Mouse (Mus musculus) c-Kit-positive CD71-positive TER-119-negative erythroid progenitor cells, embryonic 14.5 days (primary cell): ENCODE data around the gene Slc36a1.

ENCODE experiments used
- DNase-seq: peaks from one replicate; pipeline ENCODE4 v3.0.0-alpha.2; 2013; ENCODE audit warnings: low read depth

The Slc36a1 gene

DNA sequence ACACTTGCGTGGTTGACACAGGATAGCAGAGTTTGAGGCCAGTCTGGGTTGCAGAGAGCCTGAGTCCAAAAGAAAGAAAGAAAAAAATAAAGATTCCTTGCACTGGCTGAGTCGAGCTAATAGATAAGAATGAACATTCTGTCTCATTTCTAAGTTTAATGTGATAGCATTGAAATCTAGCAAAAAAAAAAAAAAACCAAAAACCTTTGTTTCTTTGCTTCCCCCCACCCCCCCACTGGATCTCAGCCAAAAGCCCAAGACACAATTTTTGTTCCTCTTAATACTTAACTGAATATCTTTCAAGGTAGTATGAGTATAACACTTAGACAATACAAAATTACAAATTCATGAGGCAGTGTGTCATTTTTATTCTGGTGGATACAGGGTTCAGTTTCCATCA, 4.9 kb downstream of the Slc36a1 start:
- DNase-seq, result no peak

DNA sequence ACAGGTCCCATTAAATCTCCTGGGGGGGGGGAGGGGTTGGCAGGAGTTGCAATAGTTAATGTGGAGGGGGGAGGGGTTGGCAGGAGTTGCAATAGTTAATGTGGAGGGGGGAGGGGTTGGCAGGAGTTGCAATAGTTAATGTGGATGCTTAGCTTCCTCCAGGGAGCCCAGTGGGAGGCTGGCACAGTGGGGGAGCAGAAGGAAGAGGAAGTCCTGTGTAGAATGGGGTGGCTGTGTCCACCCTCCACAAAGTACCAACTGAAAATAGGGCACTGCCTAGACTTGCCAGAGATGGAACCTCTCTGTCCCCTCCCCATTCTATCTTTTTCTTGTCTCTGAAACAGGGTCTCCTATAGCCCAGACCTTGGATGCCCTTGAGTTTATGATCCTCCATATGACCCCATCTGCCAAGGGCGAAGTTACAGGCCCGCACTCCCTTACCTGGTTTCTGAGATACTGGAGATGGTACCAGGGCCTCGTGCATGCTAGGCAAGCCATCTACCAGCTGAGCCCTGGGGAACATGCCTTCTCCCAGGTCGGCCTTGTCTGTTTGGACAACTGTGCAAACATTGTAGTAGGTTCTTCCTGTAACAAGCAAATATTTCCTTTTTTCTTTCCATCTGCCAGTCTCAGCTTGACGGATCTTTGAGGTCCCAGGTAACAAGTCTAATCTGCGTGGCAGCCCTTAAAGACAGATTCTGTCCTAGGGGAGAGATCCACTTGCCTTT, 5.6 kb downstream of the Slc36a1 start:
- no peak for DNase-seq

DNA sequence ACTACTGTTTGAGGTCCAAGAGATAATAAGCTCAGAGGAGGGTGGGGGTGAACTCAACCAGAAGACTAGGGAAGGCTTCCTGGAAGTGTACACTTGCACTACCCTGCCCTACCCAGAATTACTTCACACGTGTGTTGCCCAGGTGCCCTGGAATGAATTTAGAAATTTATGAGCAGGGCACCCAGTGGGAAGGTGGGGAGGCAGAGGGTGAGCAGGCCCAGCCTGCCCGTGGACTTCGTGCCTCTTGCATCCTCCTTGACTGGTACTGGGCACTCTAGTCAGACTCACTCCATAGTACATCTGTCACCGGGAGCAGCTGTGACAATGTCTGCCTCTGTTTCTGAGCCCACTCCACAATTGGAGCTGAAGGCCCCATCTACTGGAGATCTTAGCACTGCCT, 9.4 kb downstream of the Slc36a1 start:
- DNase-seq, result peak; percentile 13

DNA sequence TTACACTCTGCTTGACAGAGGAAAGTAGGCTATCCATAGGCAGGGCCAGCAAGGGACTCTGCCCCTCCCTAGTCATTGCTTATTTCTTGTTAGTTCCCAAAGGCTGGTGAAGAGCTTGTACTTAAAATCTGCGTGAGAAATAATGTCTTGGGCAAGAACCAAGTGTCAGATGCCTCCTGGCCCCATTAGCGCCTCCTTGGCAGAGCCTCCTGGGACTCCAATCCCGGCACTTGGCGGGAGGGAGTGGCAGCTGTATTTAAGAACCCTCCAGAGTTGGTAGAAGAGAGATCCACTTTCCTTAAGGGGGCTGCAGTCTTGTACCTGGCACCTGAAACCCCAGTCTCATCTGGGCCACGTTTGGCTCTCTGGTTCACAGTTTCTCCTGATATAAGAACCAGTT, 10.0 kb downstream of the Slc36a1 start:
- DNase-seq, result no peak

DNA sequence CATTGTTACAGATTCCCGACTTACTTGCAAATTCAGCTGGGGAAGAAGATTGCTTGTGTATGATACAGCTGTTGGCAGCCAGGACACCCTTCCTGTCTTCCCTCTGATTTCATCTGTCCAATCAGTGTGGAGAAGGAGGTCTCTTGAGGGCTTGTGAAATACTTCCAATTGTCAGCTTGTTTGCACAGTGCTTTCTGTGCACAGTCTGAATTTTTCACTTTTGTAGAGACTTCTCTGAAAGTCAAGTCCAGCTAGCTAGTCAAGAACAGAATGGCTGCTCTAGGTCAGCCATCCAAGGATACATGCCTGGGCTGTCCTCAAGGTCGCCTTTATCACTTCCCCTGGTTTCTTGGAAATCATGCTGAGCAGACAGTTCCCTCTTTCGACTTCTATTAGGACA, 10.8 kb downstream of the Slc36a1 start:
- no peak for DNase-seq

DNA sequence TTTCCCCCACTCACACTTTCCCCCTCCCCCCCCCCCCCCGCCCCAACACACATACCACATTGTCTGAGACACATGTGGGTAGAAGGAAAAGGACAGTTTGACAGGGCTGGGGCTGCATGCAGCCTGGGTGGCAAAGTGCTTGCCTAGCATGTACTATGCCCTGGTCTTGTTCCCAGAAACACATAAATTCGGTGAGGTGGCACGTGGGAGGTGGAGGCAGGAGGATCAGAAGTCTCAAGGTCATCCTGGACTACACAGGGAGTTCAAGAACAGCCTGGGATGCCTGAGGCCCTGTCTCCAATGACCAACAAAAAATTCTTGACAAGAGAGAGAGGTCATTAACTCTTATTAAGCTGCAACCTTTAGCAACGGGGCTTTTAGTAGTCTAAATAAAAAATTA, 11.9 kb downstream of the Slc36a1 start:
- no peak for DNase-seq

DNA sequence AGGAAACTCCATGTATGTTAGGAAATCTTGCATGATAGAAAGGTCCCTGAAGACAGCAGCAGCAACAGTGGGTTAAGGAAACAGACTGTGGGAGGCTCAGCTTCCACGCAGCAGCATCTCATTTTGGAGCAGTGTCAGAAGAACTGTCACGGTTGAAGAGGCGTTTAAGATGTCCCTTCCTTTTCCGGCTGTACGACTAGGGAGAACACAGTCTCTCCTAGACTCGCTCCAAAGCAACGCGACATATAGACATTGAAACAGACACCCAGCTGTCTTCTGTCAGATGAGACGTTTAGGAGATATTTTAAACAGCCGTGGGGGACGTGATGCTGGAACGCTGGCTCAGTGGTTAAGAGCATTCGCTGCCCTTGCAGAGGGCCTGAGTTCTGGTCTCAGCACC, 12.7 kb downstream of the Slc36a1 start:
- DNase-seq, result no peak

DNA sequence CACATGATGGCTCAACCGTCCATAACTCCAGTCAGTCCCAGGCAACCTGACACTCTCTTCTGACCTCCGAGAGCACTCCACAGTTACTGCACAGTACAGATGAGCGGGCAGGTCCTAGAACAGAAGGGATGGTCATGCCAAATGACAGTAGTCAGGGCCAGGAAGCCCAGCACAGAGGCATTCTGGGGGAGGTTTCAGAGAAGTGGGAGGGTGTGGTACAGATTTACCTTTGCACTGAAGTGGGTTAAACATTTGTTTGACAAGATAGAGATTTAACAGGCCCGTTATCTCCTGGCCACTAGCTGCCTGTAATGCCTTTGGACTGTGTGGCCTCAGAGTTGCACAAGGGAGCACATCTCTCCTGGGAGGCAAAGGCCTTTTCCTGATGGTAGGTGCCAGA, 13.3 kb downstream of the Slc36a1 start:
- DNase-seq, result no peak

DNA sequence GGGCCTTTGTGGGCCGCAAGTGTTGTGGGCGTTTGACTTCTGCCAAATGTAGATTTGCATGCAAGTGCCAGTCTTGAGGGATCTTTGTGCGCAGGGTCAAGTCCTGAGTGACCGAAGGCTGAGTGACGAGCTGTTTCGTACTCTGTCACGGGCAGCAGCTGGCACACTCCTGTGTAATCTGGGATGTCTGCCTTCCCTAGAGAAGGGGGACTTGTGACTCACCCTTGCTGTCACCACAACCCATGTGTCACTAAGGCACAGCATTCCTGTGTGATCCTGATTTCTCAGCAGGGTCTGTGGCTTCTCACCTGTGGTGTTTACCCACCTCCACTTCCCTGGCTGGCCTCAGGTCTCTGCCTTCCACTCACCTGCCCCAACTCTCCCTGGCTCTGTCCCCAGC, 13.7 kb downstream of the Slc36a1 start:
- no peak for DNase-seq

DNA sequence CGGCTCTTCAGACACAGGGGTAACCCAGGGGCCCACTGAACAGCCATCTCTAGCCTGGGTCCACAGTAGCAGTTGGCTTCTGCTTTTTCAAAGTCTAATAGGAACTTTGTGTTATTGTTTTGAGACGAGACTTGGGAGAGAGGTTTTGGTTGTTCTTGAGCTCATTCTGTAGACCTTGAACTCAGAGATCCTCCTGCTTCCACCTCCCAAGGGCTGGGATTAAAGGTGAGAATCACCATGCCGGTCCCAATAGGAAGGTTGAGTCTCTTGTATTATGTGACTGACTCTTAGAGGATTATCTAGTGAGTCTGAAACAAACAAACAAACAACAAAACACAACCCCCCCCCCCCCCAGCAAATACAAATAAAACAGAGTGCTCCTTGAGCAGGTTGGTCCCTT, 14.3 kb downstream of the Slc36a1 start:
- DNase-seq, result no peak

DNA sequence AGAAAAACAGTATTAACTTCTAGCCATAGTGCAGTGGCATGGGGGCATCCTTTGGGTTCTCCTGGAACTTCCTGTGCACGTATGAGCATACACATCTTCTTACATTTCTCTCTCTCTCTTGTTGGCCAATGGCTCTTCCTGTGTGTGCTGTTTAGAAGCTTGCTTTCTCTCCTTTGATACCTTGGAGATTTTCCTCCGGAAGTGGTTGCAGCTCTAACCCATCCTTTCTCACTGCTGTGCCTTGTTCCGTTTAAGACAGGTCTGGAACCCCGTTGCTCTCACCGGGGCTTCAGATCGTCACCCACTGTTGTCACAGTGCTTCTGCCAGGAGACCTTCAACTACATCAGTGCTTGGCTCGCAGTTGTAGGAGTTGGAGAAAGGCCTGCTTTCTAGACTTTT, 17.2 kb downstream of the Slc36a1 start:
- DNase-seq, result no peak

DNA sequence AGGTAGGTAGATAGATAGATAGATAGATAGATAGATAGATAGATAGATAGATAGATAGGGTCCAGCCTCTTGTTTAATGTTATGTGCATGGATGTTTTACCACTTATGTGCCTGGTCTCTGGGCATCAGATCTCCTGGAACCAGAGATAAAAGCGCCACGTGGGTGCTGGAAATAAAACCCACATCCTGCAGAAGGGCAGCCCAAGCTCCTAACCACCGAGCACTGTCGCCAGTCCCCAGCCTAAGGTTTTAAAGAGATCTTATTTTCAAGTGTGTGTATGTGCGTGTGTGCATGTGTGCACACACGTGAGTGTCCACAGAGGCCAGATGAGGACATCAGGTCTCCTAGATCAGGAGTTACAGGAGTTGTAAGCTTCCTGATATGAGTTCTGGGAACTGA, 26.9 kb downstream of the Slc36a1 start:
- DNase-seq, result no peak

DNA sequence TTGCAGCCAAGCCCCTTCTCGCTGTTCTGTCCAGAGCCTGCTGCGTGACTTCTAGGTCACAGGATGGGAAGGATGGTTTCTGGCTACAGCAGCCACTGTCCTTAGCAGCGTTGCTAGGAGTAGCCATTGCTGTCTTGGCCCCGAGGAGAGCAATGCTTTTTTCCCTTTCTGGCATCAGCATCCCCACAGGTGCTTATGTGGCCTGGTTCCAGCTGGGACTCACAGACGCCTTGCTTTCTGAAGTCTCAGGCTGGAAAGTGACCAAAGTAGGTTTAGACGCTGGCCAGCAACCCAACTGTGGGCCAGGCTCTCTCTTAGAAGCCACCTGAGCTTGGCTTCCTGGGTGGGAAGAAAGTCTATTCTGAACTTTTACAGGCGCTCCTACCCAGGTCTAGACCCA, 30.1 kb downstream of the Slc36a1 start:
- DNase-seq, result no peak

DNA sequence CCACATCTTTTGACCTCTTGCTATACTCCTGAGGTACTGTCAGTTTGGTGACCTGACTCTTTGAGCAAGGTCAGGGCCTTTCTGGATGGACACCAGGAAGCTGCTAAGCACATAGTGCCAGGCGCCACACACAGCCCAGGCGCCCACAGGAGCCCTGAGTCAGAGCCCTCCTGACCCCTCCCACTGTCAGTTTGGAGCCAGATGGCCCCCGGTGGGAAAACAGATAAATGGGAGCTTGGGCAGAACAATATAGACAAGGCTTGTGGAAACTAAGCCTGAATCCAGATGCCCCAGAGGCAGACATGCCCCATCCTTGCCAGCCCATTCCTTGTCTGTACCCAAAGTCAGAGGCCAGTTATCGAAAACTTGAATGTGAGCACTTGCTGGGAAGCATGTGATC, 30.6 kb downstream of the Slc36a1 start:
- DNase-seq, result no peak

DNA sequence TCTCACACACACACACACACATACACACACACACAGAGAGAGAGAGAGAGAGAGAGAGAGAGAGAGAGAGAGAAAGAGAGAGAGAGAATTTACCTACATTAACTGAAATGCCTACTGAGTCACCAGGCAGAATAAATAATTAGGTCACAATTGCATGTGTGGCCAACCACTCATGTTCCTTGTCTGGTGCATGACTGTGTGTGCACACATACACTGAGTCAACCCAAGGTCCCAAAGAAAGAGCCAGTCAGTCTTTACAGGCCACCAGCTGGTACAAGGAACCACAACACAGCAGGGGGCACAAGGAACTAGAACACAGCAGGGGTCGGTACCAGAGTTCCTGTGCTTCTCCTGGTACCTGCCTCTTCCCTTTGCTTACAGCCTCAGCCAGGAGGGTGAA, 32.7 kb downstream of the Slc36a1 start:
- DNase-seq, result no peak

DNA sequence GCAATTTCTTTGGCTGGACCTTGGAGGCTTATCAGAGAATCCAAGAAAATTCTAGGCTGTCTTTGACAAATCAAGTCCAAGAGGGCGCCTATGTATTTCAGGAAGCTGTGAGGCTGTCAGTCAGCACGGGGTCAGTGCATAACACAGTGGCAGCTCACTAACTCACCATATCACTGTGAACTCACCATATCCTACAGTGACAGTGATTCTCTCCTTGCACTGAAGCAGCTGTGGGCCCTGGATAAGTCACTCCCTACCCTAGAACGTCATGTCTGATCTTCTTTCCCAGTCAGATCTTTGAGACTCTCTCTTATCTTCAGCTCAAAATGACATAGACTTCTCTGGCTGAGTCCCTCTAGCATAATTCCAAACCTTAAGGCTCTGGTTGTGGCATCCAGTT, 35.3 kb downstream of the Slc36a1 start:
- no peak for DNase-seq

DNA sequence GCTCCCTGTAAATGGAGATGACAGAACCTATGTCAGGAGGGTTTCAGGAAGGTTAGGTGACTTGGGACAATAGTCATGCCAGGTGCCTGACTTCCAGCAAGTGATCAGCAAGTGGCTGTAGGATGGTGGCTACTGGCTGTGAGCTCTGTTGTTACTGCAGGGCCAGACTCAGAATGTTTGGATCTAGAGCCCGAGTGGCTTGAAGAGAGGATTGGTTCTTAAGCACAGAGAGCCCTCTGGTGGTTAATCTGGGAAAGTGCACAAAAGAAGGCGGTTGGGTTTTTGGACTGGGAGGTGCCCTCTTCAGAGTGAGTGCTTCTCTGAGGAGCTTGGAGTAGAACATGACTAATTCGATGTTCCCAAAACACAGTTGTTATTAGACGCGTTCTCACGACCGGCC, 36.4 kb downstream of the Slc36a1 start:
- peak; percentile 51 for DNase-seq

DNA sequence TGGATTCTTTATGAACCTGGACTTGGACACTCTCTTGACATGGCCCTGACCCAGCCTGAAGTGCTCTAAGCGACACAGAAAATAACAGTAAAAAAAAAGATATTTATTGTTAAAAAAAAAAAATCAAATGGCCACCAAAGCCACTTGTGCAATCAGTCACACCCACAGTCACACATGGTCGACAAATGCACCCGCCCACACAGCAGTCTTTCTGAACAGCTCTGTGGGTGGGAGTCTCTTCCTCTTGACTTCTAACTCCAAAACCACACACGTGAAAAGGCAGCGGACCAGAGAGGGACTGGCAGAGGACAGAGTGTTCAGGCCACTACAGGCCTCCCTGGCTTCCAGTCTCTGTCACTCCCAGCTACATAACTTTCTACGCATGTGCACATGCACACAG, 46.4 kb downstream of the Slc36a1 start:
- no peak for DNase-seq

DNA sequence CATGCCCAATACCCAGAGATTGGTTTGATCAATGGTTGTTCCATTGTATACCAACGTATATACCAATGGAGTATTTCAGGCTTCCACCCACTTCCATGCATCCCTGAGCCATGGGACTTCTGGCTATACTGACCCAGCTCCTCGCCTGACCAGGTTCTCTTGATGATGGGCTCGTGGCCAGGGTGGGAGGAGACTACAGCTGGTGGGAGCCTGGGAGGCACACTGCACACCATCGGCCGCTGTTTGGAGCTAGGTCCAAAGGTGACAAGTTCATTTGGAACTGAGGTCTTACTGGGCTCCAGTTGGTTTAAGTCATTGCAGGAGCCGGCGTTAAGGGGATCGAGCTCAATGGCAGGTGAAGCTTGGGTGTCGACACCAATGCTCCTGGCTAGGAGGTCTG, 49.2 kb downstream of the Slc36a1 start:
- no peak for DNase-seq

DNA sequence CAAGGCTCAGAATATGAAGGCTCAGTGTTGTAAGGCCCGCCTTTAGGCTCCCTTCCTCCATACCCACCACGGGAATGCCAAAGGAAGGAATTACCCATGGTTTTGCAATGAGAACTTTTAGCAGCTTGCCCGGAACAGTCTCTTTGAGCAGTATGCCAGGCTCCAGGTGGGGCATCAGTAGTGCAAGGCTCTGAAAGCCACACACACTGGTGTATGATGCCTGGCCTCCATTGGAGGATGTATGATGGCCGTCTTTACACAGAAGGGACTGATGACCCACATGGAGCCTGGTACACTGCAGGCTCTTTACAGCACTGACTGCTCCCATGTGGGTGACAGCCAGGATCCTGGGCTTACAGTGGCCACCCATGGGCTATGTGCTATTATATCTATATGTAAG, 57.0 kb downstream of the Slc36a1 start:
- DNase-seq, result no peak

DNA sequence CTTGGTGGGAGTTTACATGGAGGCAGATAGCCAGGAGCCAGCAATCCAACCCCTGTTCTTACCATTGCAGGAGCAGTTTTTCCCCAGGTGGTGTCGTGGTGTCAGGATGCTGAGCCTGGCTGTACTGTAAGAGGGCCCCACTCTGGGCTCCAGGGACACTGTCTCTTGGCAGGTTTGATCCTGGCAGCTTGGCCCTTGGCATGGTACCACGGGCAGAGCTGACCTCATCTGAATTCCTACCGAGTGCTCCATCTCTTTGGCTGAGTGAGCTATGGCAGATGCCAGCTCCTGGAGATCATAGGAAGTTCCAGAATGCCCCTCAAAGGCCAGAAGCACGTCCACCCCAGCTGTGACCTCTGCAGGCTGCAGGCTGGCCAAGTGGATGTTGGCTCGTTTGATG, 57.9 kb downstream of the Slc36a1 start:
- DNase-seq, result no peak

DNA sequence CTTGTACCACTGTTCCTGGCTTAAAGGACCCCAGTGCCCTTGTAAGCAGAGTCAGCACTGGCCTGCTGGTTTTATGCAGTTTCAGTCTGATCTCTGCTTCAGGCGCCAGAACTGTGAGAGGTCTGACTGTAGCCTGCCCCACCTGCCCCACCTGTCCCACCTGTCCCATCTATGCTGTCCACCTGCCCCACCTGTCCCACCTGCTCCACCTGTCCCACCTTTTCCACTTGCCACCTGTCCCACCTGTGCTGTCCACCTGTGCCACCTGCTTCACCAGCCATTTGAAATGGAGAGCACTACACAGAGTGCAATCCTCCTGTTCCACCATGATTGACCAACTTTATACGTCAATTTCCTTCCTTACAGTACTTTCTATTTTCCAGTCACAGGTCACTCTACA, 60.2 kb downstream of the Slc36a1 start:
- DNase-seq, result no peak

DNA sequence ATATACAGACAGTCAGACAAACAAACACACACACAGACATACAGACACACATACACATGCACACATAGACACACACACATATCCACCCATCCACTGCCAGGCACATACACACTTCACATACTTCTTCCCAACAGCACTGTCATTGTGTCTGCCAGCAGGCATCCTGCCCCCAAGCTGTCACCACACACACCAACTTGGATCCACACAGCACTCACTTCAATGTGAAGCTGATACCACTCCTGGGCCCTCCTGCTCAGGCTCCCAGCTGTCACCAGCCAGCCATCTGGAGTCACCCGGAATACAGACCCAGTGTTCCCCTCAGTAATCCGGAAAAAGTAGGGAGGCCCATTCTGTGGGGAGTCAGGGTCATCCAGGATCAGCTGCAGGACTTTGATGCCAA, 61.5 kb downstream of the Slc36a1 start:
- DNase-seq, result no peak

DNA sequence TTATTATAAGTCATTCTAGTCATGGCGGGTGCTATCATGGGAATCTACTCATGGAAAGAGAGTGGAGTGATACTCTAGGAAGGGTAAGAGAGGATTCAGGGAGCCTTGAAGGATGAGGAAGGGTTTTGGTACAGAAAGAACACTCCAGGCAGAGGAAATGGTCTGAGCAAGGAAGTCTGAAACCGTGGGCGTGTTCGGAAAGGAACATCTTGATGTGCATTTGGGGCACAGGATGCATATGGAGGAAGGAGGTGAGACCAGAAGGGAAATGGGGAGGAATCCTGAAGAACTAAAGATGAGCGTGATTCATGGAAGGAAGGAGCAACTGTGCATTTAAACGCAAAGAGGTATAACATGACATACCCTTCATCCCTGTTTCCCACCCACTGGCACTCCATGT, 64.4 kb downstream of the Slc36a1 start:
- no peak for DNase-seq

DNA sequence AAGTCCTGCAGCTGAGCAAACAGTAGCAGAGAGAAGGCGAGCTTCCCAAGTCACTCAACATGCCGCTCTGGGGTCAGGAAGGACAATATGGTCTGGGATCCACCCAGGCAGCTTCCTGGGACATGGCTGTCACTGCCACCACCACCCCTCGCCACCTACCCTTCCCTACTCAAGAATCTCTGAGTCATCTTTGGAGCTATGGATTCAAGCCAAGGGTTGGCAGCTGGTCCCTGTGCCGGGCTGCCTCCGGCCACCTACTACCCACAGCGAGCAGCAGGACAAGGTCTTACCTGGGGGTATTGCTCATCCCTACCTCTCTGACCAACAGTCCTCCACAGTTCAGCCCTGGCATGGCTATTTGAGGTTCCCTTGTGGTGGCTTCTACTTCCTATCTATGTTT, 70.6 kb downstream of the Slc36a1 start:
- DNase-seq, result no peak
